Mouse (Mus musculus) lung, embryonic 14.5 days (tissue): ENCODE data around the gene Gm2897. TPM values are rescaled to one million over a fixed set of nuclear protein-coding genes. Genes with fewer than 3 reads are reported as not detected.
"Not testable (repeated sequence)": the region's sequence is repeated elsewhere in the genome, so short reads cannot be mapped to it uniquely, and the experiment has no call there.

ENCODE experiments used
- ATAC-seq: fragments of 200-750 bp; cut with Nextera tagmentation; 2 replicates; pipeline ENCODE4 v1.8.0; 2017; ENCODE audit warnings: mild to moderate bottlenecking, moderate TSS enrichment, moderate library complexity; ENCODE audit not compliant: insufficient read depth
- DNase-seq: peaks from one replicate; pipeline ENCODE4 v3.0.0-alpha.2; 2015
- H3K27ac ChIP-seq: fragments of 300-500 bp; sonication (generic); 2 replicates; pipeline ENCODE4 v1.5.1; 2014; ENCODE audit warnings: low read depth, mild to moderate bottlenecking, moderate library complexity
- H3K27me3 ChIP-seq: fragments of 300-500 bp; sonication (generic); 2 replicates; pipeline ENCODE4 v1.6.1; 2014; ENCODE audit warnings: low read length, control low read depth; ENCODE audit not compliant: insufficient read depth
- H3K36me3 ChIP-seq: fragments of 300-500 bp; sonication (generic); 2 replicates; pipeline ENCODE4 v1.6.1; 2014; ENCODE audit warnings: control low read depth; ENCODE audit not compliant: insufficient read depth
- H3K4me1 ChIP-seq: fragments of 300-500 bp; sonication (generic); 2 replicates; pipeline ENCODE4 v1.6.1; 2014; ENCODE audit warnings: antibody characterized with exemption, control low read depth; ENCODE audit not compliant: insufficient read depth
- H3K4me2 ChIP-seq: fragments of 300-500 bp; sonication (generic); 2 replicates; pipeline ENCODE4 v1.6.1; 2014; ENCODE audit warnings: mild to moderate bottlenecking
- H3K4me3 ChIP-seq: fragments of 300-500 bp; sonication (generic); 2 replicates; pipeline ENCODE4 v1.5.1; 2014; ENCODE audit warnings: low read depth, low read length
- H3K9ac ChIP-seq: fragments of 300-500 bp; sonication (generic); 2 replicates; pipeline ENCODE4 v1.6.1; 2014
- H3K9me3 ChIP-seq: fragments of 300-500 bp; sonication (generic); 2 replicates; pipeline ENCODE4 v1.6.1; 2016; ENCODE audit warnings: low read depth, low read length, control low read depth
- CTCF ChIP-seq: IDR thresholded peaks from 2 replicates; pipeline ENCODE4 v1.5.1; 2016; ENCODE audit warnings: antibody characterized with exemption, low read depth
- WGBS: fragments of 180-500 bp; shearing (Covaris S2); extraction: QIAGEN DNeasy Blood & Tissue Kit; methylation state at CpG from one replicate; pipeline ENCODE4 v1.1.7; 2014; 5-methylcytosine and 5-hydroxymethylcytosine counted together
- polyA plus RNA-seq: library from polyadenylated mRNA; unstranded; fragments of >200 nt; fragmentation: Nextera tagmentation; extraction: Ambion mirVana; gene quantifications from 2 replicates; pipeline ENCODE4 v1.2.1, GENCODE M21; 2014

Gm2897 gene
- polyA plus RNA-seq, result 1.9 and 2.7 TPM in 2 replicates

DNA sequence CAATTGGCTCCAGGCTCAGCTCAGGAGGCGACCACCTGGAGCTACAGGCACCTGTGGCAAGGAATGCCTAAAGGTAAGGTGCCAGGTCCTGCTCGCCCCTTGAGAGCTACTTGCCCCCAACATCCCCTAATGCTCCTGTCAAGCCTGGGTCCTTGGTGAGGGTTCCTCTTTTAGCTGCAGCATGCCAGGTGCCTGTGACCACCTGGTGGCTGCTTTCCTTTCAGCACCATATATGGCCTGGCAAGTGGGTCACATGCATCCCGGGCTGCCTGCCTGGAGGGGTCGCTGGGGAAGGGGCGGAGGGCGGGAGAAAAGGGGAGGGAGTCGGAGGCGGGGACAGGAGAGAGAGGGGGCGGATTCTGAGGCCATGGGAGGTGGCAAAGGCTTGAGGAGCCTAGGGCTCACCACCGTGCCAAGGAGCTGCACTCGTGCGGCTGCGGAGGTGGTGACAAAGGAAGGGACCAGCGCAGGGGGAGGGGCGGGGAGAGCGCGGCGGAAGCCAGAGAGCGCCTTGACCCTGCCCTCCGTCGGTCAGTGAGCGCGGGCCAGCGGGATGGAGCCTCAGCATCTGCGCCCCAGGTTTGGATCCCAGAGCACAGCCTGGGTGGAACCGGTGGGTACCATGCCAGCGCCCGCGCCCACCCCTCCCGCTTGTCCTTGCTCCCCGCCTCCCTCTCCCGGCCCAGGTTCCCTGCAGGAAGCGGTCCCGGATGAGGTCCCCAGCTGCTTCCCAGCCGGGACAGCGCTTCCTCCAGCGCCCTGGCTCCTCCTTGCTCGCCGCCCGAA lies at the start of gene Gm2897:
Gm2897 (plus strand) TSS at position 559 of the 786 bp plus-strand sequence.
- not testable (repeated sequence) for H3K9ac ChIP-seq

GRCm38 (mm10) chr14:3029702-3030101 lies 19.4 kb upstream of the Gm2897 start, which contains the start of gene Gm2888:
TSS of gene Gm2888 (plus strand) at chr14:3030002.
- 32% methylated on average over 2 of the region's 3 CpGs for WGBS
- H3K27ac ChIP-seq, H3K27me3 ChIP-seq, H3K4me2 ChIP-seq, H3K4me1 ChIP-seq, DNase-seq, H3K36me3 ChIP-seq, H3K9ac ChIP-seq, ATAC-seq, H3K4me3 ChIP-seq, H3K9me3 ChIP-seq: not testable (repeated sequence)

More for the DNA sequence above, at the start of gene Gm2897:
- WGBS, result 4% methylated on average over 28 of the region's 40 CpGs
- Histone ChIP-seq H3K4me2 (peak within 1 kb of the TSS; percentile 63), H3K4me3 (peak within 1 kb of the TSS; percentile 42)
- not testable (repeated sequence) for ATAC-seq, H3K27me3 ChIP-seq, H3K9me3 ChIP-seq, H3K27ac ChIP-seq, H3K4me1 ChIP-seq, H3K36me3 ChIP-seq
- DNase-seq, result peak; percentile 40
- peak; percentile 4; the same call in 1 of the 2 replicates for TF ChIP-seq CTCF

DNA sequence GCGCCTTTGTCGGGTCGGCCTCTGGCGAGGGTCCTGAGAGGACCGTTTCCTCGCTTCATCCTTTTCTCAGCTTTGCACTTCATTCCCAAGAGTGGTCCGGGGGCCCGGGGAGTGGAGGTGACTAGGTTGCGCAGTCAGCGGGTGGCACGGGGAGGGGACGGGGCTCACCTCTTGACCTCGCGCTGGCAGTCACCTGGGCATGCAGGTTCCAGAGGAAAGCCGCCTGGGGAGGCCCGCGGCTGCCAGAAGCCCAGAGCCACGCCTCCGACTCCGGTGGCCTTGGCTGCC lies 372 bp downstream of the Gm2897 start:
- peak; percentile 2 for DNase-seq
- H3K9ac ChIP-seq, result not testable (repeated sequence)

DNA sequence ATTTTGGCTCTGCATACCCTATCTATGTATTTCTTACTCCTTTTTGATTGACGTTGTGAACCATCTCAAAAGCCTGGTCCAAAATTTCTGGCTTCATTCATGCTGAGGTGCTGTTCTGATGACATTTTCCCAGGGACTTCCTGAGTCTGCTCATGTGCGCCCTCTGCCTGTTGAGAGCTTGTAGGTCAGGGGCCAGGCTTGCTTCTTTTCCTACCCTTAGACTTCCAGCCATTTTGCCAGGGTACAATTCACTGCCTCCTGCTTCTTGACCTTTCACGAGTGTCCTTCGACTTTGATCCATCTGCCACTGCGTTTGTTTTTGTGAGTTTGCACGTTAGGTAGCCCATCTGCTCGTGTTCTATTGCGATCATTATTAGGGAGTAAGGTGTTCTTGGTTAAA lies 1.0 kb downstream of the Gm2897 start:
- H3K4me3 ChIP-seq, H3K9me3 ChIP-seq, H3K9ac ChIP-seq, DNase-seq, H3K36me3 ChIP-seq, ATAC-seq, H3K4me1 ChIP-seq, H3K27ac ChIP-seq, H3K4me2 ChIP-seq, H3K27me3 ChIP-seq: not testable (repeated sequence)
- under 1% methylated on average over 5 of the region's 8 CpGs for WGBS
- TF ChIP-seq CTCF, result peak; percentile 26; the same call in 1 of the 2 replicates

More for the DNA sequence above, 372 bp downstream of the Gm2897 start:
- H3K27me3 ChIP-seq, H3K4me1 ChIP-seq, H3K36me3 ChIP-seq, ATAC-seq, H3K9me3 ChIP-seq, H3K27ac ChIP-seq: not testable (repeated sequence)
- under 1% methylated on average over 13 of the region's 20 CpGs for WGBS
- peak overlapping the region; percentile 63 for H3K4me2 ChIP-seq
- peak overlapping the region; percentile 42 for H3K4me3 ChIP-seq

GRCm38 (mm10) chr14:3116051-3116450 lies 67.0 kb downstream of the Gm2897 start:
- 88% methylated on average over 13 of the region's 25 CpGs for WGBS
- H3K9me3 ChIP-seq, H3K36me3 ChIP-seq, H3K9ac ChIP-seq, H3K4me2 ChIP-seq, H3K4me3 ChIP-seq, DNase-seq, ATAC-seq, H3K27me3 ChIP-seq, H3K27ac ChIP-seq, H3K4me1 ChIP-seq: not testable (repeated sequence)

Other genes with a start within 250 kb of the Gm2897 start
- not detected in 2 replicates for gene Gm2888, start 19.3 kb upstream of the Gm2897 start, polyA plus RNA-seq
- 0.14 TPM in 1 of 2 replicates, not detected in the other for gene Gm10340, start 84.7 kb downstream of the Gm2897 start, polyA plus RNA-seq
- gene Gm5795, start 139.0 kb downstream of the Gm2897 start, polyA plus RNA-seq, result not detected in 2 replicates
- gene D830030K20Rik, start 159.2 kb downstream of the Gm2897 start, polyA plus RNA-seq, result 4.9 and 5.6 TPM in 2 replicates